In the genomic region with DNA sequence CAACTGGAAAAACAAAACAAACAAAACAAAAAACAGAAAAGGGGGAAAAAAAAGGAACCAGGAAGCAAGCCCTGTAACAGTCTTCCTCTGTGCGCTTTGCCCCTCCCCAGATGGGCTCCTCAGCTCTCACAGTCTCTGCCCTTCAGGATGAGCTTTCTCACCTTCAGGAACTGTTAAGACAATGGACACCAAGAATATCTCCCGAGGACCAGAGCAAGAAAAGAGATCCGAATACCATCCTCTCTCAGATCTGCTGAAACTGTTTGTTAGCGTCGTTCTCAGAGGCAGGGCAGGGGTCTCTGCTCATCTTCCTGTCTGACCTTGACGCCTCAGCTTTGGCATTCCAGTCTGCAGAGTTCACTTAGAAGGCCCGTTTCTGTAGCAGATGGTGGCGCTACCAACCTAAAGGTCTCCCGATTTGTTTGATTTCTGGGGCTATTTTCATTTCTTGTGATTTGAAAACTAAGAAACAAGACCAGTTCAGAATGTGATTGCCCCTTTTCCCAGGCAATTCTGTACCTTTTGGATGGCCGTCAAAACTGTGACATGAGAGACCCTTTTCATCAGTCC, we compare ENCODE assay signal across 8 mouse cellular contexts. TPM values are rescaled to one million over a fixed set of nuclear protein-coding genes. Genes with fewer than 3 reads are reported as not detected.
DNase-seq lines count a peak whose midpoint lies in the region; ATAC-seq and TF ChIP-seq lines count a peak whose summit lies in the region.

No protein-coding gene starts in this region.

- H3K4me1 ChIP-seq in testis, adult 2 months (ENCODE audit: control insufficient read depth, insufficient read depth, low read length) = no peaks in the 10 kb centered on the region; the same call in none of the 2 replicates
- H3K4me1 ChIP-seq in liver, embryonic 15.5 days (replicated peaks) = peaks cover 50% of the 10 kb centered on the region

- H3K9ac ChIP-seq in liver, embryonic 15.5 days = peak overlapping the region; percentile 78; the same call in 1 of the 2 replicates

- H3K27me3 ChIP-seq in testis, adult 2 months (ENCODE audit: control insufficient read depth, insufficient read depth, low read length) = no peaks in the 10 kb centered on the region
- no peaks in the 10 kb centered on the region for H3K27me3 ChIP-seq in liver, embryonic 15.5 days

- peak; percentile 29 for DNase-seq in CD4-positive, CD25-positive, alpha-beta regulatory T cell, adult 2 months (ENCODE audit: low read depth, low spot score)
- DNase-seq in testis, postnatal 10 days (ENCODE audit: low spot score) = no peak
- DNase-seq in c-Kit-positive CD71-positive TER-119-positive erythroid progenitor cells, embryonic 14.5 days (ENCODE audit: low spot score) = no peak
- DNase-seq in retina, postnatal 1 day = no peak
- DNase-seq in urinary bladder, postnatal 25 days (ENCODE audit: low spot score) = no peak

- WGBS in liver, embryonic 15.5 days (ENCODE audit: insufficient replicate concordance) = 38% methylated on average over 10 of the region's 10 CpGs

- ATAC-seq in CD4-positive, CD25-positive, alpha-beta regulatory T cell, adult 4 months = no peak
- ATAC-seq in liver, embryonic 15.5 days (ENCODE audit: insufficient read depth) = no peak

- H3K36me3 ChIP-seq in testis, adult 2 months (ENCODE audit: control insufficient read depth, insufficient read depth, low read length) = peaks cover 10% of the 10 kb centered on the region
- H3K36me3 ChIP-seq in liver, embryonic 15.5 days (replicated peaks) = peaks cover 30% of the 10 kb centered on the region

- no peak for TF ChIP-seq POLR2A in testis, adult 2 months (IDR thresholded peaks at IDR 0.05; ENCODE audit: control insufficient read depth, low read depth, low read length)

- peak overlapping the region; percentile 90 for H3K4me2 ChIP-seq in liver, embryonic 15.5 days

- peak overlapping the region; percentile 89 for H3K27ac ChIP-seq in testis, adult 2 months (ENCODE audit: control insufficient read depth, insufficient read depth, low read depth, low read length)
- peak overlapping the region; percentile 94 for H3K27ac ChIP-seq in liver, embryonic 15.5 days (replicated peaks)

- TF ChIP-seq CTCF in testis, adult 2 months (IDR thresholded peaks at IDR 0.05; ENCODE audit: control insufficient read depth, insufficient read depth, insufficient replicate concordance, low read depth, low read length) = no peak

- H3K4me3 ChIP-seq in testis, adult 2 months (ENCODE audit: control insufficient read depth, low read depth, low read length) = peak overlapping the region; percentile 98
- H3K4me3 ChIP-seq in liver, embryonic 15.5 days (replicated peaks) = peak overlapping the region; percentile 89

- H3K9me3 ChIP-seq in liver, embryonic 15.5 days (replicated peaks) = no peaks in the 10 kb centered on the region

RNA-seq across cellular contexts. Expression of gene Sf3b4, which starts 1.1 kb away (rescaled TPM):
- 10 to 100 TPM; 53.4 to 58.5 TPM for polyA plus RNA-seq in CD4-positive, CD25-positive, alpha-beta regulatory T cell, adult 4 months (2017; shearing (Covaris generic))
- 141 and 143 TPM in 2 replicates for polyA plus RNA-seq in testis, adult 2 months (2012; rRNA removed)
- polyA plus RNA-seq in liver, embryonic 15.5 days (2015; fragmentation: Nextera tagmentation; extraction: Ambion mirVana) = 73.7 and 76.6 TPM in 2 replicates

RNA-seq across cellular contexts. Expression of gene Mtmr11, which starts 9.3 kb away (rescaled TPM):
- polyA plus RNA-seq in CD4-positive, CD25-positive, alpha-beta regulatory T cell, adult 4 months (2017; shearing (Covaris generic)) = 1 to 10 TPM; 2.3 to 2.4 TPM
- 0.93 and 1.1 TPM in 2 replicates for polyA plus RNA-seq in testis, adult 2 months (2012; rRNA removed)
- 2.3 and 3.7 TPM in 2 replicates for polyA plus RNA-seq in liver, embryonic 15.5 days (2015; fragmentation: Nextera tagmentation; extraction: Ambion mirVana)

RNA-seq across cellular contexts. Expression of gene Sv2a, which starts 9.9 kb away (rescaled TPM):
- polyA plus RNA-seq in CD4-positive, CD25-positive, alpha-beta regulatory T cell, adult 4 months (2017; shearing (Covaris generic)) = 1 to 10 TPM in 1 of 2 experiments, under 1 TPM in 1; 0.80 to 2.0 TPM
- polyA plus RNA-seq in testis, adult 2 months (2012; rRNA removed) = 0.54 and 1.7 TPM in 2 replicates
- polyA plus RNA-seq in liver, embryonic 15.5 days (2015; fragmentation: Nextera tagmentation; extraction: Ambion mirVana) = 0.23 and 0.26 TPM in 2 replicates

RNA-seq across cellular contexts. Expression of gene Bola1, which starts 48.4 kb away (rescaled TPM):
- polyA plus RNA-seq in CD4-positive, CD25-positive, alpha-beta regulatory T cell, adult 4 months (2017; shearing (Covaris generic)) = 10 to 100 TPM; 30.5 to 33.8 TPM
- polyA plus RNA-seq in testis, adult 2 months (2012; rRNA removed) = 38.3 and 47.3 TPM in 2 replicates
- 32.1 and 34.6 TPM in 2 replicates for polyA plus RNA-seq in liver, embryonic 15.5 days (2015; fragmentation: Nextera tagmentation; extraction: Ambion mirVana)

RNA-seq across cellular contexts. Expression of gene Hist2h2ab, which starts 48.6 kb away (rescaled TPM):
- polyA plus RNA-seq in CD4-positive, CD25-positive, alpha-beta regulatory T cell, adult 4 months (2017; shearing (Covaris generic)) = not detected
- polyA plus RNA-seq in testis, adult 2 months (2012; rRNA removed) = 3.7 and 3.9 TPM in 2 replicates
- 0.40 and 0.58 TPM in 2 replicates for polyA plus RNA-seq in liver, embryonic 15.5 days (2015; fragmentation: Nextera tagmentation; extraction: Ambion mirVana)
